Mouse (Mus musculus) lung, postnatal 0 days (tissue): ENCODE data around the gene Cox4i1. TPM values are rescaled to one million over a fixed set of nuclear protein-coding genes. Genes with fewer than 3 reads are reported as not detected.

Experiments
- ATAC-seq: fragments of 200-750 bp; cut with Nextera tagmentation; 2 replicates; pipeline ENCODE4 v1.8.0; 2017; ENCODE audit warnings: moderate library complexity
- DNase-seq: peaks from one replicate; pipeline ENCODE4 v3.0.0-alpha.2; 2016; ENCODE audit warnings: low spot score
- H3K27ac ChIP-seq: fragments of 300-500 bp; sonication (generic); 2 replicates; pipeline ENCODE4 v1.5.1; 2014; ENCODE audit warnings: antibody characterized with exemption, mild to moderate bottlenecking, low read length, mixed read lengths
- H3K27me3 ChIP-seq: fragments of 300-500 bp; sonication (generic); replicated peaks from 2 replicates; pipeline ENCODE4 v1.6.1; 2014; ENCODE audit warnings: low read length, mixed read lengths; ENCODE audit not compliant: insufficient read depth
- H3K36me3 ChIP-seq: fragments of 300-500 bp; sonication (generic); 2 replicates; pipeline ENCODE4 v1.6.1; 2014; ENCODE audit warnings: low read length, mixed read lengths; ENCODE audit not compliant: insufficient read depth
- H3K4me1 ChIP-seq: fragments of 300-500 bp; sonication (generic); 2 replicates; pipeline ENCODE4 v1.6.1; 2014; ENCODE audit warnings: antibody characterized with exemption, low read depth, low read length, mixed read lengths; ENCODE audit not compliant: insufficient read depth
- H3K4me2 ChIP-seq: fragments of 300-500 bp; sonication (generic); replicated peaks from 2 replicates; pipeline ENCODE4 v1.6.1; 2014; ENCODE audit warnings: low read depth, mild to moderate bottlenecking, low read length, moderate library complexity, mixed read lengths
- H3K4me3 ChIP-seq: fragments of 300-500 bp; sonication (generic); 2 replicates; pipeline ENCODE4 v1.5.1; 2014; ENCODE audit warnings: low read depth, low read length
- H3K9ac ChIP-seq: fragments of 300-500 bp; sonication (generic); replicated peaks from 2 replicates; pipeline ENCODE4 v1.6.1; 2014; ENCODE audit warnings: low read depth, mild to moderate bottlenecking
- H3K9me3 ChIP-seq: fragments of 300-500 bp; sonication (generic); 2 replicates; pipeline ENCODE4 v1.6.1; 2016; ENCODE audit warnings: low read length, mixed read lengths
- CTCF ChIP-seq: IDR thresholded peaks from 2 replicates; pipeline ENCODE4 v1.5.1; 2016; ENCODE audit warnings: antibody characterized with exemption, mild to moderate bottlenecking
- EP300 ChIP-seq: IDR thresholded peaks from 2 replicates; pipeline ENCODE4 v1.6.1; 2016; ENCODE audit warnings: antibody characterized with exemption, mild to moderate bottlenecking, control low read depth
- WGBS: fragments of 180-500 bp; shearing (Covaris S2); extraction: QIAGEN DNeasy Blood & Tissue Kit; methylation state at CpG from one replicate; pipeline ENCODE4 v1.1.7; 2014; 5-methylcytosine and 5-hydroxymethylcytosine counted together
- polyA plus RNA-seq: library from polyadenylated mRNA; unstranded; fragments of >200 nt; fragmentation: Nextera tagmentation; extraction: Ambion mirVana; gene quantifications from 2 replicates; pipeline ENCODE4 v1.2.1, GENCODE M21; 2015

The Cox4i1 gene
- polyA plus RNA-seq, 1 experiment from 2014 or later, result 1,166 TPM

DNA sequence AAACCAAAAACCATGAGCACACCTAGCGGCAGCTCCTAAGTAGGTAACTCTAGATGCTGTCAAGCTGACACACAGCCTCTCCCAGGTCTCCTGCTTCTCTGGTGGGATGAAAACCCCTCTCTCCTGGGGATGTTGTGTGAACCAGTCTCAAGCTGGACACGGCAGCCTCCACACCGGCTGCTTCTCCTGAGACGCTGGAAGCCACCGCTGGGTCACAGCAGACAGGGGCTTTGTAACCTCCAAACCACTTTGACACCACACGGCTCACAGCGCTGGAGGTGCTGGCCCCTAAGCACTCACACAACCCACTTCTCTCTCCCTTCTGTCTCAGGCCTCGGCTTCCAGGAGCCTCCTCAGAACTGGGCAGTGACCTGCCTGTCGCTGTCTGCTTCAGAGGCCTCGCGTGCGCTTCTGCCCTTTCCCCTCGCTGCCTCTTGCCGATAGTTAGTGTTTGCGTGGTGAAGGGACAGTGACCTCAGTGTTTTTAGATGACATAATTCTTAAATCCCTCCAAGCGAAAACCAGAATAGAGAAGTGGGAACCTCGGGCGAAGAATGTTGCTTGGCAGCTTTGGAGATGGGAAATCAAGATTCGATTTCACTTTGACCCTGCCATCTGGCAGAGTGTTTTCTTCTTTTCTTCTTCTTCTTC, 51.7 kb downstream of the Cox4i1 start:
- no peak for DNase-seq
- Histone ChIP-seq H3K9ac (no peak overlapping the region), H3K9me3 (no peaks in the 10 kb centered on the region), H3K27me3 (no peaks in the 10 kb centered on the region), H3K4me2 (no peak overlapping the region), H3K36me3 (no peaks in the 10 kb centered on the region), H3K4me3 (no peak overlapping the region), H3K4me1 (no peaks in the 10 kb centered on the region), H3K27ac (no peak overlapping the region)
- ATAC-seq, result no peak
- TF ChIP-seq EP300 (no peak), CTCF (no peak)
- 51% methylated on average over 19 of the region's 19 CpGs for WGBS

GRCm38 (mm10) chr8:120723025-120723424, 55.0 kb downstream of the Cox4i1 start:
- no peaks in the 10 kb centered on the region for H3K36me3 ChIP-seq
- no peak overlapping the region for H3K4me3 ChIP-seq
- DNase-seq (no peak), ATAC-seq (no peak)
- H3K4me2 ChIP-seq, result no peak overlapping the region
- H3K27me3 ChIP-seq, result no peaks in the 10 kb centered on the region
- 67% methylated on average over 6 of the region's 6 CpGs for WGBS
- TF ChIP-seq EP300 (no peak), CTCF (peak; percentile 39)
- no peaks in the 10 kb centered on the region for H3K9me3 ChIP-seq
- H3K27ac ChIP-seq, result no peak overlapping the region
- H3K9ac ChIP-seq, result no peak overlapping the region
- no peaks in the 10 kb centered on the region for H3K4me1 ChIP-seq

Other genes with a start within 250 kb of the Cox4i1 start
- gene Gins2, start 78.9 kb upstream of the Cox4i1 start, polyA plus RNA-seq, result 10.9 and 13.4 TPM in 2 replicates
- 2.0 and 2.1 TPM in 2 replicates for gene 1190005I06Rik, start 20.6 kb upstream of the Cox4i1 start, polyA plus RNA-seq
- 1.00 and 1.3 TPM in 2 replicates for gene Gm27021, start 143 bp upstream of the Cox4i1 start, polyA plus RNA-seq
- 131 and 137 TPM in 2 replicates for gene Emc8, start 351 bp downstream of the Cox4i1 start, polyA plus RNA-seq
- gene Irf8, start 68.1 kb downstream of the Cox4i1 start, polyA plus RNA-seq, result 36.0 and 36.4 TPM in 2 replicates